Mouse (Mus musculus): ENCODE measurements at regions not wholly inside any gene's neighbourhood (a gene's known extent, or its start where the extent isn't known, plus 50 kb on each side); places are given as distances from the start of the nearest gene placed in this dataset.

- Histone ChIP-seq H3K4me2 (ENCODE audit: low read depth, severe bottlenecking) (no peak overlapping the region), H3K4me3 (ENCODE audit: low read depth, low read length) (no peak overlapping the region), H3K4me1 (ENCODE audit: control insufficient read depth, insufficient read depth, low read length) (no peaks in the 10 kb centered on the region), H3K9me3 (ENCODE audit: control insufficient read depth, low read length) (no peaks in the 10 kb centered on the region), H3K36me3 (ENCODE audit: control insufficient read depth, insufficient read depth, low read length) (no peaks in the 10 kb centered on the region), H3K27ac (replicated peaks; ENCODE audit: low read depth, low read length) (no peak overlapping the region), H3K9ac (ENCODE audit: low read length) (no peak overlapping the region), H3K27me3 (ENCODE audit: control insufficient read depth, insufficient read depth, low read length) (no peaks in the 10 kb centered on the region)
- ATAC-seq (ENCODE audit: insufficient number of reproducible peaks, low FRiP score, low TSS enrichment, low read depth) (no peak), DNase-seq (ENCODE audit: low spot score) (no peak)
- WGBS, result 94% methylated on average over 8 of the region's 8 CpGs
These were observed 70.5 kb upstream of the Yae1d1 start for GRCm38 (mm10) chr13:18063677-18064076.

GRCm38 (mm10) chr13:18060265-18060664 lies 67.1 kb upstream of the Yae1d1 start:
- no peak overlapping the region for H3K4me3 ChIP-seq (ENCODE audit: low read depth, low read length)
- H3K27ac ChIP-seq (replicated peaks; ENCODE audit: low read depth, low read length), result no peak overlapping the region
- no peaks in the 10 kb centered on the region for H3K4me1 ChIP-seq (ENCODE audit: control insufficient read depth, insufficient read depth, low read length)
- no peak overlapping the region for H3K4me2 ChIP-seq (ENCODE audit: low read depth, severe bottlenecking)
- ATAC-seq (ENCODE audit: insufficient number of reproducible peaks, low FRiP score, low TSS enrichment, low read depth), result no peak
- no peak for DNase-seq (ENCODE audit: low spot score)
- no peaks in the 10 kb centered on the region for H3K36me3 ChIP-seq (ENCODE audit: control insufficient read depth, insufficient read depth, low read length)
- no peak overlapping the region for H3K9ac ChIP-seq (ENCODE audit: low read length)
- no peaks in the 10 kb centered on the region for H3K9me3 ChIP-seq (ENCODE audit: control insufficient read depth, low read length)
- 85% methylated on average over 2 of the region's 2 CpGs for WGBS
- no peaks in the 10 kb centered on the region for H3K27me3 ChIP-seq (ENCODE audit: control insufficient read depth, insufficient read depth, low read length)

DNA sequence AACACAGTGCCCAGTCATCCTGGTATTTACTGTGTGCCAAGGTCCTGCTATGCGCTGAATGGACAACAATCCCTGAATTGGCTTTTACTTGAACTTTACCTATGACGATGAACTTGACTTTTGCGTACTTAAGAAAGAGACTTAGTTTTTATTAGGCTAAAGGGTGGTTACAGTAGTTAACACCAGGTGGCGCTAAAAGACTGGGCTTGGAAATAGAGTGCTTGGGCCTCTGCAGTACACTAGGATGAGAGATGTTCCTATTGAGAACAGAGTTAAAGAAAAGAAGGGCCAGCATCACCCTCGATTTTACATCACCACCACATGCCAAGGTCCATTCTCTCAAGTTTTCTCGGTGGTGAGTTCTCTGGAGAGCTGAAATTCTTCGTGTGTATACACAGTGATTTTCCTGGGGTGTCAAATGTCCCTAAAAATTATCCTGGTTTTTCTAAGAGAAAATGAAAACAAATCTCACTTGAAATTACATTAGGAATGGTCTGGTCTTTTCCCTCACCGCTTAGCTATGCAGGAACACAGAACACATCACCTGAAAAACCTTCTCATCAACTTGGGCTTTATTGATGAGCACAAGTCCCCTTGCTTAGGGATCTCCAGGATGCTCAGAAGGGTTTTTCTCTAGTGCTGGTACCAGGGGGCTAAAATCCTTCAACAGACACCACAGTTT lies 64.2 kb upstream of the Yae1d1 start:
- Histone ChIP-seq H3K9ac (ENCODE audit: low read length) (no peak overlapping the region), H3K36me3 (ENCODE audit: control insufficient read depth, insufficient read depth, low read length) (no peaks in the 10 kb centered on the region), H3K4me3 (ENCODE audit: low read depth, low read length) (no peak overlapping the region), H3K27ac (replicated peaks; ENCODE audit: low read depth, low read length) (no peak overlapping the region), H3K4me1 (ENCODE audit: control insufficient read depth, insufficient read depth, low read length) (no peaks in the 10 kb centered on the region), H3K27me3 (ENCODE audit: control insufficient read depth, insufficient read depth, low read length) (no peaks in the 10 kb centered on the region), H3K4me2 (ENCODE audit: low read depth, severe bottlenecking) (no peak overlapping the region), H3K9me3 (ENCODE audit: control insufficient read depth, low read length) (no peaks in the 10 kb centered on the region)
- WGBS, result 34% methylated on average over 8 of the region's 8 CpGs
- no peak for ATAC-seq (ENCODE audit: insufficient number of reproducible peaks, low FRiP score, low TSS enrichment, low read depth)
- DNase-seq (ENCODE audit: low spot score), result peak; percentile 63

GRCm38 (mm10) chr13:18056816-18057215 lies 63.7 kb upstream of the Yae1d1 start:
- Histone ChIP-seq H3K4me1 (ENCODE audit: control insufficient read depth, insufficient read depth, low read length) (no peaks in the 10 kb centered on the region), H3K27me3 (ENCODE audit: control insufficient read depth, insufficient read depth, low read length) (no peaks in the 10 kb centered on the region), H3K4me2 (ENCODE audit: low read depth, severe bottlenecking) (no peak overlapping the region), H3K4me3 (ENCODE audit: low read depth, low read length) (no peak overlapping the region), H3K9me3 (ENCODE audit: control insufficient read depth, low read length) (no peaks in the 10 kb centered on the region), H3K36me3 (ENCODE audit: control insufficient read depth, insufficient read depth, low read length) (no peaks in the 10 kb centered on the region), H3K9ac (ENCODE audit: low read length) (no peak overlapping the region), H3K27ac (replicated peaks; ENCODE audit: low read depth, low read length) (no peak overlapping the region)
- no peak for ATAC-seq (ENCODE audit: insufficient number of reproducible peaks, low FRiP score, low TSS enrichment, low read depth)
- 72% methylated on average over 3 of the region's 3 CpGs for WGBS
- no peak for DNase-seq (ENCODE audit: low spot score)

DNA sequence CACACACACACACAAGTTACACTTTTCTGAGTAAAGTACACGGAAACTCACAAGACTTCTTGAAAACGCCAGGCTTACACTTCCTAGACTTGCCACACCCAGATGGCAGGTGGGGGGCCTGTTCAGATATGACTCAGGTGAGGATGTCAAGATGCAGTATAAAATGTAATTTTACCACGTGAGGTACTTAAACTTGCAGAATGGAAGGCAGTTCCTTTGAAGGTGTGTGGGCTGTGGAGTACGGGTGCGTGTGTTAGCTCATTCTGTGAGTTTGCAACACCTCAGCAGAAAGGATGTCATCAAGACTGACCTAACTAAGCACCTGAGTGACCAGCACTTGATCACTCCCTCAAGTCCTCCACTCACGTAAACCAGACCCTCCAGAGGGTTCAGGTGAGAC lies 50.0 kb upstream of the Yae1d1 start:
- 87% methylated on average over 6 of the region's 6 CpGs for WGBS
- Histone ChIP-seq H3K9me3 (ENCODE audit: control insufficient read depth, low read length) (no peaks in the 10 kb centered on the region), H3K27me3 (ENCODE audit: control insufficient read depth, insufficient read depth, low read length) (no peaks in the 10 kb centered on the region), H3K4me2 (ENCODE audit: low read depth, severe bottlenecking) (no peak overlapping the region), H3K36me3 (ENCODE audit: control insufficient read depth, insufficient read depth, low read length) (no peaks in the 10 kb centered on the region), H3K4me3 (ENCODE audit: low read depth, low read length) (no peak overlapping the region), H3K27ac (replicated peaks; ENCODE audit: low read depth, low read length) (no peak overlapping the region), H3K9ac (ENCODE audit: low read length) (no peak overlapping the region), H3K4me1 (ENCODE audit: control insufficient read depth, insufficient read depth, low read length) (no peaks in the 10 kb centered on the region)
- DNase-seq (ENCODE audit: low spot score), result no peak
- no peak for ATAC-seq (ENCODE audit: insufficient number of reproducible peaks, low FRiP score, low TSS enrichment, low read depth)

Data from limb, embryonic 11.5 days (tissue).